7 mouse cellular contexts compared by ENCODE assay signal in the genomic region with DNA sequence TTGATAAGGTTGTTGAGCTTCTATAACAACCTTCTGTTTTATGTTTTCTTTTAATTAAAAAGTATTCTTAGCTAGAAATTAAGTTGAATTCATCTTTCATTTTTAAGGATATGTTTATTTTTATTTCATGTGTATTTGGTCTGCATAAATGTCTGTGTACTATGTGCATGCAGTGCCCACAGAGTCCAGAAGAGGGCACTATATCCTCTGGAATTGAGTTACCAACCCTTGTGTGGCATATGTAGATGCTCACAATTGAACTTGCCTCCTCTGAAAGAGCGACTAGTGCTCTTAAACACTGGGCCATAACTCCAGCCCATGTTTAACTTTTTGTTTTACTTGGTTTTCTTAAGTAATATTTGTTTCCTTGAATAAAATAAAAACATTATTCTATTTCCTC. TPM values are rescaled to one million over a fixed set of nuclear protein-coding genes. Genes with fewer than 3 reads are reported as not detected.
A peak's percentile ranks its signal among the peaks of the same experiment; 100 is the strongest.
DNase-seq lines count a peak whose midpoint lies in the region; ATAC-seq and TF ChIP-seq lines count a peak whose summit lies in the region.

No protein-coding gene starts in this region.

- no peak overlapping the region for H3K4me2 ChIP-seq in CH12.LX (ENCODE audit: insufficient read depth, low read depth, poor library complexity, severe bottlenecking)
- no peak overlapping the region for H3K4me2 ChIP-seq in hindbrain, postnatal 0 days (ENCODE audit: low read depth, low read length)

- dilution Hi-C loops in CH12.LX (cut with MboI; ENCODE audit: extremely low pct_ligation_motif_present, extremely low pct_unique_long_range_greater_than_20kb, low sequenced_read_pairs), result no loop called here

- TF ChIP-seq RAD21 in CH12.LX (IDR thresholded peaks at IDR 0.05; ENCODE audit: low read depth, low read length), result peak; percentile 47

- TF ChIP-seq CTCF in kidney, adult 2 months (conservative IDR thresholded peaks at IDR 0.05; ENCODE audit: insufficient read depth, insufficient read length, low read depth, low read length), result no peak
- TF ChIP-seq CTCF in CH12.LX (conservative IDR thresholded peaks at IDR 0.05 in 1 of 2, IDR thresholded peaks at IDR 0.05 in 1 of 2; ENCODE audit: low read depth in 2 of 2, low read length in 2 of 2), result peak; percentile 44 to 52; a peak in 3 of 4 replicates
- TF ChIP-seq CTCF in hindbrain, postnatal 0 days (IDR thresholded peaks at IDR 0.05; ENCODE audit: low read depth), result peak; percentile 60

- H3K4me1 ChIP-seq in kidney, adult 2 months (ENCODE audit: control insufficient read depth, insufficient read depth, low read length), result no peaks in the 10 kb centered on the region
- no peaks in the 10 kb centered on the region for H3K4me1 ChIP-seq in CH12.LX (ENCODE audit: control insufficient read depth in 1 of 2, insufficient read depth in 2 of 2)
- no peaks in the 10 kb centered on the region for H3K4me1 ChIP-seq in hindbrain, postnatal 0 days (ENCODE audit: insufficient read depth, low read length)

- no peak for TF ChIP-seq POLR2A in kidney, adult 2 months (IDR thresholded peaks at IDR 0.05; ENCODE audit: low read depth, low read length)
- no peak for TF ChIP-seq POLR2A in CH12.LX (IDR thresholded peaks at IDR 0.05; ENCODE audit: low read depth, low read length)

- no peaks in the 10 kb centered on the region for H3K27me3 ChIP-seq in kidney, adult 2 months (replicated peaks; ENCODE audit: control insufficient read depth, insufficient read depth, low read length)
- H3K27me3 ChIP-seq in CH12.LX (replicated peaks), result no peaks in the 10 kb centered on the region
- no peaks in the 10 kb centered on the region for H3K27me3 ChIP-seq in hindbrain, postnatal 0 days (ENCODE audit: insufficient read depth, low read length)

- no peak for TF ChIP-seq EP300 in CH12.LX (IDR thresholded peaks at IDR 0.05; ENCODE audit: low read length)

- DNase-seq in kidney, adult 2 months, result peak; percentile 1
- no peak for DNase-seq in kidney, adult 9 months
- peak; percentile 39 for DNase-seq in A20 (ENCODE audit: low read depth, low spot score)
- DNase-seq in CH12.LX (ENCODE audit: extremely low read depth), result peak; percentile 46
- peak; percentile 34 for DNase-seq in hindbrain, postnatal 0 days (ENCODE audit: low spot score)
- DNase-seq in thymus, postnatal 4 days, result peak; percentile 63

- no peaks in the 10 kb centered on the region for H3K9me3 ChIP-seq in CH12.LX (replicated peaks; ENCODE audit: low read length)
- H3K9me3 ChIP-seq in hindbrain, postnatal 0 days (ENCODE audit: low read length), result no peaks in the 10 kb centered on the region

- in situ Hi-C loops in CH12.LX (cut with MboI; ENCODE audit: low pct_ligation_motif_present, low pct_unique_long_range_greater_than_20kb, low sequenced_read_pairs), result loop anchor here (25.0 kb wide), 2 partner anchors 397 to 622 kb away; a partner anchor contains a TSS

- H3K36me3 ChIP-seq in kidney, adult 2 months (ENCODE audit: control insufficient read depth, insufficient read depth, low read length), result no peaks in the 10 kb centered on the region
- no peaks in the 10 kb centered on the region for H3K36me3 ChIP-seq in CH12.LX (replicated peaks in 1 of 2; ENCODE audit: control insufficient read depth in 1 of 2, insufficient read depth in 1 of 2, low read length in 1 of 2)
- H3K36me3 ChIP-seq in hindbrain, postnatal 0 days (ENCODE audit: insufficient read depth, low read length), result no peaks in the 10 kb centered on the region

- no peaks in the 10 kb centered on the region for H3K79me2 ChIP-seq in CH12.LX (replicated peaks; ENCODE audit: control insufficient read depth, extremely low read depth, insufficient read depth, poor library complexity, severe bottlenecking)

- no peak for ATAC-seq in hindbrain, postnatal 0 days
- no peak for ATAC-seq in monocyte, adult 5-6 weeks (replicated peaks; ENCODE audit: insufficient number of reproducible peaks, low FRiP score, low TSS enrichment, poor library complexity, severe bottlenecking)

- no peak overlapping the region for H3K4me3 ChIP-seq in kidney, adult 2 months (ENCODE audit: insufficient read depth, low read depth, low read length)
- no peak overlapping the region for H3K4me3 ChIP-seq in CH12.LX (replicated peaks in 1 of 3; ENCODE audit: low read depth in 2 of 3, low read length in 2 of 3, poor library complexity in 1 of 3)
- H3K4me3 ChIP-seq in hindbrain, postnatal 0 days (ENCODE audit: low read length), result no peak overlapping the region

- no peak overlapping the region for H3K9ac ChIP-seq in CH12.LX (ENCODE audit: insufficient read depth, low read depth)
- H3K9ac ChIP-seq in hindbrain, postnatal 0 days (replicated peaks; ENCODE audit: low read length), result no peak overlapping the region

- 63% methylated on average over 1 of the region's 1 CpGs for WGBS in kidney, adult 2 months
- 48% methylated on average over 1 of the region's 1 CpGs for WGBS in hindbrain, postnatal 0 days

- H3K27ac ChIP-seq in kidney, adult 2 months (ENCODE audit: insufficient read depth, low read depth, low read length), result no peak overlapping the region
- H3K27ac ChIP-seq in CH12.LX (ENCODE audit: insufficient read depth, low read depth), result no peak overlapping the region
- no peak overlapping the region for H3K27ac ChIP-seq in hindbrain, postnatal 0 days

TF ChIP-seq in CH12.LX, 34 proteins besides CTCF, POLR2A, EP300 and RAD21:
- TF ChIP-seq SMC3 (IDR thresholded peaks at IDR 0.05; ENCODE audit: low read depth, low read length) (peak; percentile 27), ETS1 (conservative IDR thresholded peaks at IDR 0.05; ENCODE audit: low read depth, low read length) (no peak)
TF ChIP-seq in CH12.LX: peak in this region for 1.

RNA-seq across cellular contexts. Expression of a gene that starts 21.4 kb away (rescaled TPM):
- 8.8 and 10.3 TPM in 2 replicates for polyA plus RNA-seq in kidney, adult 2 months (2012; rRNA removed)
- 7.2 and 8.4 TPM in 2 replicates for total RNA-seq in CH12.LX (2012; rRNA removed)
- 12.9 and 14.9 TPM in 2 replicates for total RNA-seq in CH12.LX (2014; rRNA removed)
- polyA plus RNA-seq in CH12.LX (2012; ENCODE audit: insufficient read length, low read depth), result 12.7 and 15.2 TPM in 2 replicates
- total RNA-seq in hindbrain, postnatal 0 days (2014; rRNA removed), result 6.6 and 8.1 TPM in 2 replicates
- polyA plus RNA-seq in hindbrain, postnatal 0 days (2015; fragmentation: Nextera tagmentation; extraction: Ambion mirVana), result 6.5 and 8.7 TPM in 2 replicates
- 17.8 to 25.5 TPM (median 20.2 TPM) in 3 replicates for total RNA-seq in monocyte, adult 5-6 weeks (2017)
